Mouse (Mus musculus) lung, postnatal 0 days (tissue): ENCODE measurements around the gene Primpol.

Experiments
- CTCF ChIP-seq: IDR thresholded peaks from 2 replicates; pipeline ENCODE4 v1.5.1; 2016; ENCODE audit warnings: antibody characterized with exemption, mild to moderate bottlenecking
- EP300 ChIP-seq: IDR thresholded peaks from 2 replicates; pipeline ENCODE4 v1.6.1; 2016; ENCODE audit warnings: antibody characterized with exemption, mild to moderate bottlenecking, control low read depth

DNA sequence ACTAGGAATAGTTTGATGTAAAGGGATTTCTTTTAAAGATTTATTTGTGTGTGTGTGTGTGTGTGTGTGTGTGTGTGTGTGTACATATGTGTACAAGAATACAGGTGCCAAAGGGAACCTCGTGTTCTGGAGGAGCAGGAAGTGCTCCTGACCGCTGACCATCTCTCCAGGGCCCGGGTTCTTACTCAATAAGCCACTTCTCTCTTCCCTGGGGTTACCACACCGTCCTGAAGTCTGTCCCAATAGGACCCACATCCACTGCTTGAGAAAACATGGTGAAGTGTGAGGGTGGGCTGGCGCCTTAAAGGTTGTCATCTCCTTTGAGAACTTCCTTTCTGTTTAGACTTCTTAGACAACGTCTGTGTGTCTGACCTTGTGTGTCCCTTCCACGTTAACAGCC is 83.1 kb downstream of the Primpol start:
- TF ChIP-seq CTCF (no peak), EP300 (no peak)
